ENCODE assay signal across 11 mouse cellular contexts in genomic region chr3:142898949-142899396, GRCm38 (mm10). TPM values are rescaled to one million over a fixed set of nuclear protein-coding genes. Genes with fewer than 3 reads are reported as not detected.
DNase-seq lines count a peak whose midpoint lies in the region; ATAC-seq lines count a peak whose summit lies in the region.
"Had no signal": no experiment of that assay in that cellular context is flagged by ENCODE, and none has a peak within 500 bp of the region (broad histone marks: within the 10 kb centered on the region; RNA-seq: fewer than 3 reads in every experiment).

No protein-coding gene starts in this region.

- H3K27me3 ChIP-seq in kidney, embryonic 16.5 days (ENCODE audit: insufficient read depth, low read length), result no peaks in the 10 kb centered on the region
- H3K27me3 ChIP-seq in liver, embryonic 16.5 days (ENCODE audit: control insufficient read depth, insufficient read depth, low read depth, low read length), result no peaks in the 10 kb centered on the region
- H3K27me3 ChIP-seq in midbrain, embryonic 14.5 days (ENCODE audit: control insufficient read depth, insufficient read depth, low read length), result no peaks in the 10 kb centered on the region
- H3K27me3 ChIP-seq: heart, embryonic 15.5 days; limb, embryonic 13.5 days had no signal

- no peaks in the 10 kb centered on the region for H3K4me1 ChIP-seq in kidney, embryonic 16.5 days (ENCODE audit: insufficient read depth, low read length)
- H3K4me1 ChIP-seq in liver, embryonic 16.5 days (ENCODE audit: control insufficient read depth, low read depth, low read length), result peaks cover 5% of the 10 kb centered on the region
- H3K4me1 ChIP-seq in midbrain, embryonic 14.5 days (ENCODE audit: control insufficient read depth, insufficient read depth, low read length), result no peaks in the 10 kb centered on the region
- H3K4me1 ChIP-seq: heart, embryonic 15.5 days; limb, embryonic 13.5 days had no signal

- H3K9ac ChIP-seq in kidney, embryonic 16.5 days (replicated peaks; ENCODE audit: low read length), result no peak overlapping the region
- no peak overlapping the region for H3K9ac ChIP-seq in liver, embryonic 16.5 days (ENCODE audit: low read depth, low read length)
- no peak overlapping the region for H3K9ac ChIP-seq in midbrain, embryonic 14.5 days (replicated peaks; ENCODE audit: low read length)
- H3K9ac ChIP-seq: forebrain, postnatal 0 days; heart, embryonic 15.5 days; limb, embryonic 13.5 days had no signal

- DNase-seq in kidney, postnatal 10 days, result peak; percentile 28
- peak; percentile 46 for DNase-seq in adrenal gland, postnatal 14 days
- DNase-seq in midbrain, embryonic 14.5 days, result no peak
- no peak for DNase-seq in urinary bladder, adult 2 months (ENCODE audit: low spot score)
- no peak for DNase-seq in cerebellum, postnatal 10 days
- DNase-seq: cerebellum, postnatal 36 days; forebrain, postnatal 0 days had no signal

- WGBS in kidney, embryonic 16.5 days, result 73% methylated on average over 8 of the region's 8 CpGs
- WGBS in liver, embryonic 16.5 days (ENCODE audit: insufficient replicate concordance), result 25% methylated on average over 8 of the region's 8 CpGs
- 90% methylated on average over 8 of the region's 8 CpGs for WGBS in midbrain, embryonic 14.5 days

- H3K4me2 ChIP-seq in kidney, embryonic 16.5 days (replicated peaks; ENCODE audit: low read depth, low read length), result no peak overlapping the region
- peak overlapping the region; percentile 50 for H3K4me2 ChIP-seq in liver, embryonic 16.5 days (ENCODE audit: low read depth, low read length)
- no peak overlapping the region for H3K4me2 ChIP-seq in midbrain, embryonic 14.5 days (ENCODE audit: low read length)
- H3K4me2 ChIP-seq: heart, embryonic 15.5 days; limb, embryonic 13.5 days had no signal

- H3K36me3 ChIP-seq in kidney, embryonic 16.5 days (ENCODE audit: insufficient read depth, low read length), result no peaks in the 10 kb centered on the region
- no peaks in the 10 kb centered on the region for H3K36me3 ChIP-seq in liver, embryonic 16.5 days (ENCODE audit: control insufficient read depth, insufficient read depth)
- no peaks in the 10 kb centered on the region for H3K36me3 ChIP-seq in midbrain, embryonic 14.5 days (ENCODE audit: control insufficient read depth, insufficient read depth, low read length)
- H3K36me3 ChIP-seq: heart, embryonic 15.5 days; limb, embryonic 13.5 days had no signal

- H3K9me3 ChIP-seq in kidney, embryonic 16.5 days (ENCODE audit: low read length), result no peaks in the 10 kb centered on the region; the same call in 1 of the 2 replicates
- no peaks in the 10 kb centered on the region for H3K9me3 ChIP-seq in liver, embryonic 16.5 days (replicated peaks; ENCODE audit: control insufficient read depth, low read length)
- no peaks in the 10 kb centered on the region for H3K9me3 ChIP-seq in midbrain, embryonic 14.5 days (ENCODE audit: control insufficient read depth, low read length)
- H3K9me3 ChIP-seq: heart, embryonic 15.5 days; limb, embryonic 13.5 days had no signal

- H3K4me3 ChIP-seq in kidney, embryonic 16.5 days (ENCODE audit: low read length), result no peak overlapping the region
- H3K4me3 ChIP-seq in liver, embryonic 16.5 days (ENCODE audit: low read depth, low read length), result no peak overlapping the region
- no peak overlapping the region for H3K4me3 ChIP-seq in midbrain, embryonic 14.5 days (replicated peaks; ENCODE audit: low read depth, low read length)
- H3K4me3 ChIP-seq: heart, embryonic 15.5 days; limb, embryonic 13.5 days had no signal

- no peak overlapping the region for H3K27ac ChIP-seq in kidney, embryonic 16.5 days (ENCODE audit: low read length)
- H3K27ac ChIP-seq in liver, embryonic 16.5 days (ENCODE audit: low read length), result no peak overlapping the region
- H3K27ac ChIP-seq in midbrain, embryonic 14.5 days (replicated peaks; ENCODE audit: low read depth, low read length), result no peak overlapping the region
- H3K27ac ChIP-seq: heart, embryonic 15.5 days; limb, embryonic 13.5 days had no signal

- ATAC-seq in kidney, embryonic 16.5 days (ENCODE audit: low FRiP score, low TSS enrichment), result no peak
- ATAC-seq in liver, embryonic 16.5 days (ENCODE audit: low read depth), result peak; percentile 67
- no peak for ATAC-seq in midbrain, embryonic 14.5 days (ENCODE audit: low FRiP score, low TSS enrichment)
- ATAC-seq: forebrain, postnatal 0 days had no signal

RNA-seq across cellular contexts. Expression of gene Pkn2, which starts 17.2 kb away (rescaled TPM):
- 34.6 and 39.5 TPM in 2 replicates for polyA plus RNA-seq in kidney, embryonic 16.5 days (2015; fragmentation: Nextera tagmentation; extraction: Ambion mirVana)
- total RNA-seq in adrenal gland, postnatal 14 days (2021), result 70.3 and 71.9 TPM in 2 replicates
- polyA plus RNA-seq in liver, embryonic 16.5 days (2015; fragmentation: Nextera tagmentation; extraction: Ambion mirVana), result 30.6 and 31.4 TPM in 2 replicates
- 24.7 and 30.9 TPM in 2 replicates for polyA plus RNA-seq in midbrain, embryonic 14.5 days (2014; fragmentation: Nextera tagmentation; extraction: Ambion mirVana)
- 26.5 and 26.6 TPM in 2 replicates for polyA plus RNA-seq in urinary bladder, adult 2 months (2012; rRNA removed)

Comparison
In these comparisons a context has a peak if more than half of its experiments do, and no peak if none do; other contexts are left out.
1. DNase-seq: peak in kidney, postnatal 10 days (single experiment) and adrenal gland, postnatal 14 days (single experiment); none in midbrain, embryonic 14.5 days (single experiment), urinary bladder, adult 2 months (single experiment) and cerebellum, postnatal 10 days (0 of 2).